Mouse (Mus musculus): ENCODE results near the gene Arhgap42. TPM values are rescaled to one million over a fixed set of nuclear protein-coding genes. Genes with fewer than 3 reads are reported as not detected.

Gene Arhgap42
- polyA plus RNA-seq (2015; fragmentation: Illumina TruSeq; extraction: RNeasy Lipid Tissue Mini Kit (QIAGEN cat#74804); ENCODE audit: insufficient read depth, low replicate concordance), result 7.0 TPM

DNA sequence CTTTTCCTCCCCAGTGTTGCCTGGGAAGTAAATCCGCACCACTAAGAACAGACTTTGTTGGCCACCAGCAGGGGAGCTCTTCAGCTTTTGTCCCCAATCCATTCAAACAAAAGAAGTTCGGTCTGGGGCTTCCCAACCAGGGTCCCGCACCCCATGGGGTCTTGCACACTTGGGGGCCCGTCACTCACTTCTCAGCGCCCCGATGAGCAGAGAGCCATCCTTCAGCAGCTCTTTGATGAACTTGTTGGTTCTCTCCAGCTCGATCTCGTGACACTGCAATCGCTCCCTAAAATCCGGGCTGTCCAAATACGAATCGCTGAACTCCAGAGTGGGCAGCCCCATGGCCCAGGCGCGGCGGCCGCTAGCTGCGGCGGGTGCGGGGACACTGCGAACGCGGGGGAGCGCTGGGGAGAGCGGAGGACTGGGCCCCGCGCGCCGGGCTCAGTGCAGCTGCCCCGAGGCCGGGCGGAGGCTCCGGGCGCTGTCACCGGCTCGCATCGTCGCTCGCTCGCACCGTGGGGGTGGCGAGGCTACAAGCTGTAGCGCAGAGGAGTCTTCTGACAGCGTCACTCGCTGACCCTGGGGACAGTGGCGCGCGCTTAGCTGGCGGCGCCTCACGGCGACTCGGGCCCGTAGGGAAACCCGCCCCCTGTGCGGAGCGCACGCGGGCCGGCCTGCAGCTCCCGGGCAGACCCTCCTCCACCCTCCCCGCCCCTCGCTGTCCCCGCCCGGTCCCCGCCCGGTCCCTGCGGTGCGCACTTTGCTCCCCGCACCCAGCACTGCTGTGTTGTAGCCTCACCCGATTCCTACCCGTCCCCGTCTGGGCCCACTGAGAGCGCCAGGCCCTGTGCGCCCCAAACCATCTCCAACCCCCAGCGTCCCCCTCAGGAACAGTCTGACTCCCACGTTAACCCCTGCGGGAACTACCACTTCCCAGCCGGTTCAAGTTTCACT lies at the start of gene Arhgap42:
TSS of gene Arhgap42 (minus strand) at position 664 of the 954 bp plus-strand sequence.

DNA sequence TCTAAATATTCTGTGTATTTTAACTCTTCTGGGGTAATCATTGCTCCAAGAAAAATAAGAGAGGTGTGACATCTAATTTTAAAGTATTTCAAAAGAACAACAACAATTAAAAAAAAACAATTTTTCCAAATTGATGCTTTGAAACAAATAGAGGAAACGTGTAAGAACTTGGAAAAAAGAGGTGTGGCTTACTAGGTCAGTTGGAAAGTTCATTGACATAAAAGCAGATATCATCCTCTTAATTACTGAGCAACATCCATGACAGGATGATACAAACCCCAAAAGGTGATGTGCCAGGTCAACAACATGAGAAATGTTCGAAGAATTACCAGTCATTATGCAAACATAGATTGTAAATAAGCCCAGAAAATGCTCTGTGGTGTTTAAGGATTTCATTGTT lies 267.4 kb downstream of the Arhgap42 start, which contains the start of gene Gm16485:
TSS of gene Gm16485 (plus strand) at position 301 of the 400 bp plus-strand sequence.

Measured in spleen, adult 10 weeks (tissue).